Mouse (Mus musculus): ENCODE data around the gene Pigz. TPM values are rescaled to one million over a fixed set of nuclear protein-coding genes. Genes with fewer than 3 reads are reported as not detected.

Pigz gene
- total RNA-seq (2021): under 1 TPM; 0.36 to 0.77 TPM
- long read RNA-seq, experiment 1: 0 reads
- long read RNA-seq, experiment 2, partial matches to known transcripts: 0 of 1 reads
- long read RNA-seq, experiment 2, other reads (novel, unspliced or antisense): 1 of 1 reads

GRCm38 (mm10) chr16:31933751-31934549 is at the start of gene Pigz:
Gene Pigz, plus strand, starts transcription at chr16:31933851.
- peak; percentile 40 to 41 for DNase-seq (ENCODE audit: low spot score in 2 of 2)

DNA sequence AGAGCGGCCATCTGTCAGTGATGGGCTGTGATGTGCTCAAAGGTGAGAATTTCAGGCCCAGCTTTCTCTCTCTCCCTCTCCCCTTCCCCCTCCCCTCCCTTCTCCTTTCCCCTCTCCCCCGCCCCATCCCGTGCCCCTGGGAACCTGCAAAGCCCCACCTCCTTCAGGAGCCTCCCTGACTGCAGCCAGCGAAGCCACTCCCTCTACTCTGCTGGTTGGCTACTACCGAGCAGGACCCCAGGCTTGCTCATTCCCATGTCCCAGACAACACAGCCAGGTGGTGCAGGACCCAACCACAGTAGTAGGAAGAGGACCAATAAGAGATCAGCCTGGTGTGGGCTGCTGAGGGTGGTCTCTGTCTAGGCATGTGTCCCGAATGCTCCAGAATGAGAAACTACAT is 49.7 kb upstream of the Pigz start:
- no peak for DNase-seq (ENCODE audit: low spot score in 2 of 2)

DNA sequence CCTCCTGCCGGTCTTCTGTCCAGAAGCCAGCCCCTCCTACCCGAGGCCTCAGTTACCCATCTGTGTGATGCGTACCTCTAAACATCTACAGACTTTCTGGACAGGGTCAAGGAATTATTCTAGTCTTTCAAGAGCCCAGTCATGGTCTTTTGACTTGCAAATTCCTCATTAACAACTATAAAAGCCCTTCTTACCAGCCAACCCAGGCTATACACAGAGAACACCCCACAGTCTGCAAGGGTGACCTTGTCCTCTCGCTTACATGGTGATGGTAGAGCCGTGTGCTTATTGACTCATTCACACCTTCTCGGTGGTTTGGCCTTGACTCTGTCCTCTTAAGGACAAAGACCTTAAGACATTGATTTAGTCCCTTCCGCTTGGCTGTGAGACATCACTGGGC is 42.7 kb upstream of the Pigz start:
- no peak for DNase-seq (ENCODE audit: low spot score in 2 of 2)

- no peak for DNase-seq (ENCODE audit: low spot score in 2 of 2)
Measured at GRCm38 (mm10) chr16:31893396-31894141, 40.1 kb upstream of the Pigz start.

DNA sequence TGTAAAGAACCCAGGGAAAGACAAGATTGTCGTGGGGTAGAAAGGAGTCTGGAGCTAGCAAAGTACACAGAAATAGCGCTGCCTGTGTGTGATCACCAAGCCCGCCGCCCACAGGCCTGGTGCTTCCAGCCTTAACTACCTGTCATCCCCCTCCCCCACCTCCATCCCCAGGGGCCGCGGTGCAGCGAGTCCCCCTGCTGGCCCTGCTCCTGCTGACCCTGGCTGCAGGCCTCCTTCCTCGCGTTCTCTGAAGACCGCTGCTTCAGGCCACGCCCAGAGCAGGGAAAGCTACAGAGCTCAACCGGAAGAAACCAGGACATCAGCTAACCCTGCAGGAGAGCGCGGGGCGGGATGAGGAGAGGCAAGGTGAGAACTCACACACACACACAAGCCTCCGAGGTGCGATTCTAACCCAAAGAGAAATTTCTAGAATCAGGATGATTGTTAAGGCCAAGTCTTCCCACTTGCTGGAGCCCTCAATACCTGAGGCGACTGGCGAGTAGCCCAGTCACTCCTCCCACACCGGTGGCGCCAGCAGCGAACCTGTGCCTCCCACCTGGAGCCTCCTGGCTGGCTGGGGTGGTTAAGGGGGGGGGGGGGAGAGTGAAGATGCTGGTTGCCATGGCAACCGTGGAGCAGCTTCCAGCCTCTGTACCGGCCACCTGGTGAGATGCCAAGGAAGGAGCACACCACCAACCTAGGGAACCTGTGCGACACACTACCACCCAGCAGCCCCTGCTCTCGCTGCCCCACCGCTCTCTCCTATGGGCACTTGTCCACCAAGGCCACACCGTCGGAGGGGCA is 36.5 kb upstream of the Pigz start:
- no peak for DNase-seq (ENCODE audit: low spot score in 2 of 2)

DNA sequence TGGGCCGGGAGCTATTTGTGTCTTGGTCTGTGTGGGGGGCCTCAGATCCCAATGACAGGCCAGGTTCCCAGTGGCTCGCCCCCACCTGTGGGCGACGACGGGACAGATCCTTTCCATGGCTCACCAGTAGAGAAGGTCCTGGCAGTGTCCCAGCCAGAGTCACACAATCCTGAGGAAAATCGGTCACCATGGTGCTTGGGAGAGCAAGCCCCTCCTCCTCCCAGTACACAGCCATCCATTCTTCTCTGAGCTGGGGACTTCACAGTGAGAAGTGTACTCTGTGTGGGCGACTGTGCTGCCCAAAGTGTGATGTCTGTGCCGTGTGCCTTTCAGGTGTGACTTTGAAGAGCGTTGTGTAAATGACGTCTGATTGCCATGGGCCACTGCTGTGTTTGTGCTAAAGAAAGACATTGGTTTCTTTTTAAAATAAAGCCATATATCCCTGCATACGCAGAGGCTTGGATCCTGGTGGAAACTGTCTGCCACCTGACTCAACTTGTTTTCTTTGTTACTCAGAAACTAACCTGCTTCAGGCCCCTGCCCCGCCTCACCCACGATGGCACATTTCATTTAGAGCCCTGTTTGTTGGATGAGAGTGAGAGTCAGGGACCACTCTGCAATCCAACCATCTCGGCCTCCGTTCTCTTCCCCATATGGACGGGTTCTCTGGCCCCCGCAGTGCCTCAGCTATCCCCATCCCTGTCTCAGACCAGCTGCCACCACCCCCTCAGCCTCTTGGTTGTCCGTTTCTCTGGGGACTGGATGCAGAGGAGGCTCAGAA is 34.9 kb upstream of the Pigz start:
- DNase-seq (ENCODE audit: low spot score in 2 of 2): no peak

DNA sequence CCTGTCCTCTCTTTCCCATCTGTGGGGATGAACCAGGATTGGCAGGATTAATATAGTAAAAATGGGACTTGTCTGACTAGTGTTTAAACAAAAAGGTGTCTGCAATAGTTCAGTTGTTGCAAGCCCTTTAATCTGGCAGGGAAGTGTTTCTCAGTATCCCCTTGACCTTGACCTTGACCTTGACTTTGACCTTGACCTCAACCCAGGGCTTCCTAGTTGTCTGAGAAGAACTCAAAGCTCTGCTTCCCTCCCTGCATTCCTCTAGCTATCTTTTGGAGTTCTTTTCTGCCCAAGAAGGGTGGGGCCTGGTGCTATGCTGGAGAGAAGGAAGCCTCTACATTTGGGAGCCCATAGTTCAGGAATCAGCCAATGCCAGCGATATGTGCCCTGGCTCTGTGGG is 31.8 kb upstream of the Pigz start:
- DNase-seq (ENCODE audit: low spot score in 2 of 2): no peak

DNA sequence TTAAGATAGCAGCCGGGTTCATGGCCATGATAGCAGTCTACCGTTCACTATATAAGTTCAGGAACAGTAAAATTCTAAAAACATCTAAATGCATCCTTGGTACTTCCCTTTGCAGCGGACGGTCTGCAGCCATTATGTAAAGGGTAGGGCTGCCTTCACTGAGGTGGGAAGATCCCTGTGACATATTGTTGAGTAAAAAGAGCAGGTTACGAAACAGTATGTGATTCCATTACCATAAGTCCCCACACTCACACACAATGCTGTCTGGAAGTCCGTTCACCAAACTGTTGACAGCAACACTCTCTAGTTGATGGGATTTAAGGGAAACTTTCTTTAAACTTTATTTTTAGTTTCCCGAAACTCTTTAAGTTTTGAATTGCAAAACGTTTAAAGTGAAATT is 30.4 kb upstream of the Pigz start:
- DNase-seq (ENCODE audit: low spot score in 2 of 2): no peak

DNA sequence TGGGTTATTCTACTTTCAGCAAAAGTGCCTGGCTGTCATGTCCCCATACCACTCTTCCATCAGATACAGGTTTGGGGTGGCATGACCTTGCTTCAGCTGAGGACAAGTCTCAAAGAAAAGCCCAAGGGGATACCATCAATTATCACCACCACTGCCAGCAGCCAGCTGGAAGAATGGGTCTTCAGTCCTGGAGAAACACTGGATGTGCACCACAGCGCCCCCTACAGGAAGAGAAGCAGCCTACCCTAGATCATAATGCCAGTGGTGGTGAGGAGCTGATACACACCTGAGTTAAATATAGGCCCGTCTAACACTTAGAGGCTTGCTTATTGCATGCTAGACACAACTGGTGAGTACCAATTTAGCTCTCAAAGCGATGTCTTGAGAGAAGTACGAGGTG is 28.3 kb upstream of the Pigz start:
- no peak for DNase-seq (ENCODE audit: low spot score in 2 of 2)

DNA sequence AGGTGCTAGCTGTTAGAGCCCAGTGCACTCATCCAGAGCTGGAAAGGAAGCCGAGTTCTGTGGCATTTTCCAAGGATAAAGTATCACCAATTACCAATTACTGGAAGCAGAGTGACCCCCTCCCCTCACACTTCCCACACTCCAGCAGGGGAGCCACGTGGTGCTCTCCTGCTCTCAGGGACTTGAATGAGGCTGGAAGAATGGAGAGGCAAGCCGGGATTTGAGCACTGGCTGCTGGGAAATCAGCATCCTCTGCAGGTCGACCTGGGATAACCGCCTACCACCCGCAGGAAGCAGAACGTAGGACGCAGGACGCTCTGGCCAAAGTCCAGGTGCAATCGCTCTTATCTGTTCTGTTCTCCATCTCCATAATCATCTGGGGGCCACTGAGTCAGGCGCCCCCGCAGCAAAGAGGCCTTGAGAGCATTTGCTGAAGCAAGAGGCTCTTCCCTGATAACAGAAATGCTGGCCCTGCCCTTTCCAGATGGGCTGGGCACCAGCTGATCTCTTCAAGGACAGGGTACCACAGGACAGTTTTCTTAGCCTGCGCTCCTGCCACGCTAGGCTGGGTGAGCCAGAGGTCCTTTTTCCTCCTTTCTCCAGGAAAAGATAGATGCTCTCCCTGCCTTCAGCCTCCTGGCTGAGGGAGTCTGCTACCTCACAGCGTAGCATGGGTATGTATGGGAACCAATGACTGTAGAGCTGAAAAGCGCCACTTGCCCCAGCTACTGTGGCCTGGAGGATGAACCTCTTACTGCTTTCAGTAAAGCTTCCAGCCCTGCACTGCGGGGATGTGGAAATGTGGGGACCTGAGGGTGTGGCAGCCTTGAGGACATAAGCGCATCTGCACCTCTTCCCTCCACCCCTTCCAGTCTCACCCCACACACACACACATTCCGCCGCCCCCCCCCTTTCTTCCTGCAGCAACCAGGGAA is 27.5 kb upstream of the Pigz start:
- peak in 1 of 2 experiments; percentile 8 for DNase-seq (ENCODE audit: low spot score in 2 of 2)

GRCm38 (mm10) chr16:31906896-31907295 is 26.8 kb upstream of the Pigz start:
- peak in 1 of 2 experiments; percentile 21 for DNase-seq (ENCODE audit: low spot score in 2 of 2)

- no peak for DNase-seq (ENCODE audit: low spot score in 2 of 2)
Measured at GRCm38 (mm10) chr16:31908959-31909358, 24.7 kb upstream of the Pigz start.

- DNase-seq (ENCODE audit: low spot score in 2 of 2): no peak
Measured at GRCm38 (mm10) chr16:31910281-31910847, 23.3 kb upstream of the Pigz start.

DNA sequence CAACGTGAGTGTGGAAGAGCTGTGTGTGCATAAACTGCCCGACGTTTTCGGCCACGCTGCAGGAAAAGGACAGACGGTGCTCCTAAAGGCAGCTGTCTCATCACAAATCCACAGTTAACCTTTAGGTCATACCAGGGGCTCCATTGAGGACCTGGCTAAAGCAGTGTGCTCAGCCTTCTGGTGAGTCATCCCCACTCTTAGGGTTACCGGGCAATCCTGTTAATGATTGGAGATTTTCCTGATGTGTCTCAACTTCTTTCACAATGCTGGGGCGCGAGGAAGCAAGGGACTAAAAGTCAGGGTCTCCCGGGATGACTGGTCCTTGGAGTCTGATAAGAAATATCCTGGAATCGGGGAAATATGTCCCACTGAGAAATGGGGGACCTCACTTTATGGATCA is 15.9 kb upstream of the Pigz start:
- DNase-seq (ENCODE audit: low spot score in 2 of 2): no peak

DNA sequence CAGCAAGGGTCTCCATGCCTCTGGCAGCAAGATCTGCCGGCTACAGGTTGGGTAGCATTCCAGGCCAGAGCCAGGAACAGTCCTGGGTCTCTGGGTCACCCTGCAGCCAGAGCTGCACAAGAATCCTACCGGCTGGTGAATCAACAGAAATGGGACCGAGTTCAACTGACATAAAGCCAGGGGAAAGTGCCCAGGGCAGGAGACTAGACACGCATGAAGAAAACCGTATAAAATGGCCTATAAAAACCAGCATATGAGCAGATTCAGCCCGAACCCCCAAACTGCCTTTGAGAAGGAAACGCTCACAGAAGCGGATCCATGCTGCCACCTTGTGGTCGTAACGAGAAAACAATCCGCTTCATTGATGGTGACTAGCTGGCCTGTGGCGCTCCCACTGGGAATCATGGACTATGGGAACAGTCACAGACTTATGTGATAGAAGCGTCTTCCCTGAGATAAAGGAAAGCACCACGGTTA is 15.4 kb upstream of the Pigz start:
- DNase-seq (ENCODE audit: low spot score in 2 of 2): peak; percentile 68 to 73

DNA sequence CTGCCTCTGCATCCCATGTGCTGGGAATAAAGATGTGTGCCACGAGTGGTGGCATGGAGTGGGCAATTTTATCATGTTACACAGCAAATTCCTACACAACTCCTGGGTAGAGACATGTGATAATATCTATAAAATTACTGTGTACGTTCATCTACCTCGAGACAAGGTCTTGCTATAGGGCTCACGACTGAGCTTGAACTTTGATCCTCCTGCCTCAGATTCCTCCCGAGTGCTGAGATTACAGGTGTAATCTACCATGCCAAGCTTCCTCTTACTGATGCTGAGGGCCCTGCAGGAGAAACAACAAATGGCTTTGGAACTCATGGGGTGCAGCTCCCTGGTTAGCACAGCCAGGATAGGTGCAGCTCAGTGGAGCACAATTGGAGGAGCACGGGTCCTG is 9.3 kb upstream of the Pigz start:
- DNase-seq (ENCODE audit: low spot score in 2 of 2): no peak

DNA sequence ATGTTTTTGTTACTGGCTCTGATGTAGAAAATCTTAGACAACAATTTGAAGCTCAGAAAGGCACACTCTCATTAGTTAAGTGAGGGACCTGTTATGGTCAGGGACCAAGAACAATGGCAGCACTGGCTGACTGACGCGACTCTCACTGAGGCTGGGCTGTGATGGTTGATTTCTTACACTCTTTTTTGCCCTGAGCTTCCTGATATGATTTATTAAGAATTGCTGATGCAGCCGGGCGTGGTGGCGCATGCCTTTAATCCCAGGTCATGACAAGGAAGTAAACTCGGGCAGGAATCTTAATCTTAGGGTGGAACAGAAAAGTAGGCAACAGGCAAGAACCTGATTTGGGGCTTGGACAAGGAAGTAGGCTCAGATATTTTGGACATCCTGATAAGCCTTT is 7.6 kb upstream of the Pigz start:
- DNase-seq (ENCODE audit: low spot score in 2 of 2): no peak

- DNase-seq (ENCODE audit: low spot score in 2 of 2): no peak
Measured at GRCm38 (mm10) chr16:31926547-31927182, 7.0 kb upstream of the Pigz start.

DNA sequence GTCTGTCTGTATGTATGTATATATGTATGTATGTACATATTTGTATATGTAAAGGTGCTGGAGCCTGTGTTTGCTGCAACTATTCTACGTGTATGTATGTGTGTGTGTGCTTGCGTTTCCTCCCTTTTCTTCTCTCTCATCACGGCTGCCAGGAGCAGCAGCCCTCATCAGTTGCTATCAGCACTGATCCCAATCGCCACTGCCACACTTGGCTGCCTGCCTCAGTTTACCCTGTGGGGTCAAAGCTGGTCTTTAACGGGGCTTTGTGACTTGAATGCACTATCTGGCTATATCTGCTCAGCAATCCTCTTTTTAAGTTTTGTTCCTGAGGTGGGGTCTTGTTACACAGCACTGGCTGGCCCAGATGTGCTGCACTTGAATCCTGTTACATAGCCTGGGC is 6.2 kb upstream of the Pigz start:
- DNase-seq (ENCODE audit: low spot score in 2 of 2): no peak
